Mouse (Mus musculus) myocyte (in vitro differentiated cells): ENCODE measurements around the gene Vapb. TPM values are rescaled to one million over a fixed set of nuclear protein-coding genes. Genes with fewer than 3 reads are reported as not detected.

Experiments
- H3K27me3 ChIP-seq: one replicate; pipeline ENCODE4 v1.6.1; 2011; ENCODE audit not compliant: control insufficient read depth, insufficient read depth, insufficient read length
- H3K36me3 ChIP-seq: one replicate; pipeline ENCODE4 v1.6.1; 2011; ENCODE audit not compliant: control insufficient read depth, insufficient read depth
- H3K4me2 ChIP-seq: one replicate; pipeline ENCODE4 v1.6.1; 2011; ENCODE audit warnings: low read depth, control low read depth
- H3K4me3 ChIP-seq: one replicate; pipeline ENCODE4 v1.5.1; 2011; ENCODE audit warnings: mild to moderate bottlenecking, control low read depth, moderate library complexity
- H3K79me2 ChIP-seq: one replicate; pipeline ENCODE4 v1.6.1; 2011; ENCODE audit not compliant: control insufficient read depth, insufficient read depth
- H3ac ChIP-seq: one replicate; pipeline ENCODE4 v1.6.1; 2011; ENCODE audit not compliant: control insufficient read depth, insufficient read length
- CEBPB ChIP-seq: IDR thresholded peaks from 2 replicates; pipeline ENCODE4 v1.6.1; 2011; ENCODE audit warnings: mild to moderate bottlenecking, moderate library complexity; ENCODE audit not compliant: poor library complexity, insufficient read depth, severe bottlenecking
- E2F4 ChIP-seq: IDR thresholded peaks from one replicate; pipeline ENCODE4 v1.6.1; 2011; ENCODE audit warnings: mild to moderate bottlenecking, control low read depth, moderate library complexity; ENCODE audit not compliant: insufficient read depth
- MAX ChIP-seq: IDR thresholded peaks from one replicate; pipeline ENCODE4 v1.6.1; 2011; ENCODE audit warnings: low read depth, mild to moderate bottlenecking, control low read depth
- MYOD1 ChIP-seq, 3 experiments: IDR thresholded peaks; one replicate each; pipeline ENCODE4 v1.6.1; 2011; ENCODE audit warnings: control low read depth in 2 of 3, low read depth in 2 of 3, mild to moderate bottlenecking in 2 of 3, moderate library complexity in 1 of 3; ENCODE audit not compliant: insufficient read length in 2 of 3, control insufficient read depth in 1 of 3
- MYOG ChIP-seq, 3 experiments: IDR thresholded peaks; one replicate each; pipeline ENCODE4 v1.6.1; 2011; ENCODE audit warnings: control low read depth in 2 of 3, low read depth in 2 of 3, mild to moderate bottlenecking in 2 of 3; ENCODE audit not compliant: insufficient read length in 2 of 3, control insufficient read depth in 1 of 3, insufficient read depth in 1 of 3
- POLR2A ChIP-seq: IDR thresholded peaks from one replicate; pipeline ENCODE4 v1.6.1; 2011; ENCODE audit warnings: low read depth, mild to moderate bottlenecking, control low read depth, moderate library complexity; ENCODE audit not compliant: insufficient read length
- POLR2AphosphoS2 ChIP-seq: IDR thresholded peaks from one replicate; pipeline ENCODE4 v1.6.1; 2011; ENCODE audit warnings: low read depth, control low read depth; ENCODE audit not compliant: insufficient read length
- REST ChIP-seq: IDR thresholded peaks from one replicate; pipeline ENCODE4 v1.6.1; 2011; ENCODE audit warnings: mild to moderate bottlenecking, control low read depth, moderate library complexity; ENCODE audit not compliant: insufficient read depth, insufficient read length
- SRF ChIP-seq: IDR thresholded peaks from one replicate; pipeline ENCODE4 v1.6.1; 2011; ENCODE audit warnings: low read depth; ENCODE audit not compliant: control insufficient read depth, insufficient read length
- TCF12 ChIP-seq: IDR thresholded peaks from one replicate; pipeline ENCODE4 v1.6.1; 2011; ENCODE audit warnings: mild to moderate bottlenecking, control low read depth; ENCODE audit not compliant: poor library complexity, insufficient read depth, severe bottlenecking
- TCF3 ChIP-seq: IDR thresholded peaks from one replicate; pipeline ENCODE4 v1.6.1; 2011; ENCODE audit warnings: low read depth, control low read depth; ENCODE audit not compliant: insufficient read length
- USF1 ChIP-seq: IDR thresholded peaks from one replicate; pipeline ENCODE4 v1.6.1; 2011; ENCODE audit warnings: low read depth, mild to moderate bottlenecking, control low read depth, moderate library complexity
- polyA plus RNA-seq: library from polyadenylated mRNA; unstranded; fragments of >200 nt; fragmentation: generic; extraction: Trizol; gene quantifications from one replicate; pipeline ENCODE4 v1.2.1, GENCODE M21; 2012; ENCODE audit warnings: missing spikeins

Gene Vapb
- polyA plus RNA-seq, 1 experiment: 53.8 TPM

GRCm38 (mm10) chr2:173827228-173827627, 89.9 kb downstream of the Vapb start:
- Histone ChIP-seq H3K36me3 (no peaks in the 10 kb centered on the region), H3K4me3 (no peak overlapping the region), H3K27me3 (no peaks in the 10 kb centered on the region), H3K79me2 (no peaks in the 10 kb centered on the region), H3K4me2 (no peak overlapping the region), H3ac (no peak overlapping the region)
- no peak for TF ChIP-seq POLR2AphosphoS2
- TF ChIP-seq TCF12: no peak
- no peak for TF ChIP-seq E2F4
- TF ChIP-seq SRF: no peak
- TF ChIP-seq USF1: no peak
- TF ChIP-seq CEBPB: no peak
- TF ChIP-seq MYOG (IDR thresholded peaks at IDR 0.05; ENCODE audit: control insufficient read depth in 1 of 3, insufficient read depth in 1 of 3, insufficient read length in 2 of 3, low read depth in 2 of 3): no peak
- TF ChIP-seq MAX: no peak
- no peak for TF ChIP-seq REST
- TF ChIP-seq POLR2A: no peak
- TF ChIP-seq MYOD1 (IDR thresholded peaks at IDR 0.05; ENCODE audit: control insufficient read depth in 1 of 3, insufficient read length in 2 of 3, low read depth in 2 of 3): no peak
- TF ChIP-seq TCF3: no peak

GRCm38 (mm10) chr2:173828134-173828533, 90.8 kb downstream of the Vapb start:
- no peaks in the 10 kb centered on the region for H3K79me2 ChIP-seq
- no peaks in the 10 kb centered on the region for H3K27me3 ChIP-seq
- TF ChIP-seq TCF12 (no peak), SRF (no peak), POLR2A (no peak), POLR2AphosphoS2 (no peak), CEBPB (no peak), MAX (no peak), USF1 (no peak), MYOG (IDR thresholded peaks at IDR 0.05; ENCODE audit: control insufficient read depth in 1 of 3, insufficient read depth in 1 of 3, insufficient read length in 2 of 3, low read depth in 2 of 3) (no peak), E2F4 (no peak), TCF3 (no peak), MYOD1 (IDR thresholded peaks at IDR 0.05; ENCODE audit: control insufficient read depth in 1 of 3, insufficient read length in 2 of 3, low read depth in 2 of 3) (no peak), REST (no peak)

GRCm38 (mm10) chr2:173832828-173833492, 95.6 kb downstream of the Vapb start:
- no peak for TF ChIP-seq MYOD1 (IDR thresholded peaks at IDR 0.05; ENCODE audit: control insufficient read depth in 1 of 3, insufficient read length in 2 of 3, low read depth in 2 of 3)
- no peak for TF ChIP-seq POLR2AphosphoS2
- no peak for TF ChIP-seq MYOG (IDR thresholded peaks at IDR 0.05; ENCODE audit: control insufficient read depth in 1 of 3, insufficient read depth in 1 of 3, insufficient read length in 2 of 3, low read depth in 2 of 3)
- Histone ChIP-seq H3K4me3 (no peak overlapping the region), H3K4me2 (no peak overlapping the region)

More at GRCm38 (mm10) chr2:173828134-173828533, 90.8 kb downstream of the Vapb start:
- Histone ChIP-seq H3K4me3 (no peak overlapping the region), H3K36me3 (no peaks in the 10 kb centered on the region), H3ac (no peak overlapping the region), H3K4me2 (no peak overlapping the region)

More at GRCm38 (mm10) chr2:173832828-173833492, 95.6 kb downstream of the Vapb start:
- Histone ChIP-seq H3K79me2 (no peaks in the 10 kb centered on the region), H3K36me3 (no peaks in the 10 kb centered on the region), H3ac (no peak overlapping the region), H3K27me3 (no peaks in the 10 kb centered on the region)

Other genes with a start within 250 kb of the Vapb start
- gene 1700021F07Rik, start 214.9 kb upstream of the Vapb start, polyA plus RNA-seq: not detected
- not detected for gene Ankrd60, start 159.1 kb upstream of the Vapb start, polyA plus RNA-seq
- 28.2 TPM for gene Rab22a, start 77.8 kb upstream of the Vapb start, polyA plus RNA-seq
- gene 1700010B08Rik, start 18.1 kb upstream of the Vapb start, polyA plus RNA-seq: 0.05 TPM